Mouse (Mus musculus) olfactory bulb, adult 2 months (tissue): ENCODE data around the gene 9930111J21Rik2.
"Not testable (repeated sequence)": the region's sequence is repeated elsewhere in the genome, so short reads cannot be mapped to it uniquely, and the experiment has no call there.

Experiments used
- CTCF ChIP-seq: fragments of 200-500 bp; IDR thresholded peaks from 2 replicates; pipeline ENCODE4 v1.5.1; 2012; ENCODE audit warnings: low read depth, mild to moderate bottlenecking, low read length, moderate library complexity; ENCODE audit not compliant: insufficient read depth
- POLR2A ChIP-seq: fragments of 200-500 bp; IDR thresholded peaks from 2 replicates; pipeline ENCODE4 v1.6.1; 2012; ENCODE audit warnings: mild to moderate bottlenecking, low read depth, low read length, moderate library complexity; ENCODE audit not compliant: insufficient read depth

- TF ChIP-seq CTCF, POLR2A: not testable (repeated sequence)
Measured at GRCm38 (mm10) chr11:49050064-49050463, 978 bp downstream of the 9930111J21Rik2 start.
